In the genomic region with DNA sequence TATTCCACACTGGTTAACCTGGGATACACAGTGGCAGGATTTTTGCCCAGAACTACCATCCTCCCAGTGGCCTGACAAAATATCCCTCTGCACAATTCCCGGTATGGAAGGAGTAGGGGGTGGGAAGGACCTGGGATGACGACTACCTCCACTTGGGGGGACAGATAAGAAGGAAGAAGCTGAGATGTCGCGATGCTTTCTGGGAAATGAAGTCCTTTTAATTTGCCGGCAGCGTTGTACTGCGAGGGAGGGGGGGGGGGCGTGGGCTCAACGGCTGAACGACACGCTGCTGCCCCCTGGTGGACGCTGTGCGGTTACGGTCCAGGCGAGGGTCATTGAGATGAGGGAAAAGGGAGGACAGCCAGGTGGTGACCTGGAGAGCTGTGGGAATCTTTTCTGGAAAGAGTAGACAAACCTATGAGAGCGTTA, we compare ENCODE assay signal across 8 mouse cellular contexts. TPM values are rescaled to one million over a fixed set of nuclear protein-coding genes. Genes with fewer than 3 reads are reported as not detected.
DNase-seq lines count a peak whose midpoint lies in the region; ATAC-seq and TF ChIP-seq lines count a peak whose summit lies in the region.

No protein-coding gene starts in this region.

- peaks cover 12% of the 10 kb centered on the region for H3K4me1 ChIP-seq in hindbrain, embryonic 15.5 days (replicated peaks)

- ATAC-seq in hindbrain, embryonic 15.5 days (ENCODE audit: low FRiP score, low read depth), result peak; percentile 79
- peak; percentile 57 for ATAC-seq in megakaryocyte-erythroid progenitor cell, adult 5-6 weeks (replicated peaks; ENCODE audit: low FRiP score, low TSS enrichment, poor library complexity, severe bottlenecking)

- DNase-seq in left cerebral cortex, adult 2 months (ENCODE audit: extremely low spot score in 1 of 2, low spot score in 2 of 2), result peak; percentile 61 to 62
- DNase-seq in left cerebral cortex, adult 11 months (ENCODE audit: low spot score), result no peak
- DNase-seq in cerebellum, adult 8-10 months, result peak; percentile 82
- peak; percentile 88 for DNase-seq in forelimb bud, embryonic 11.5 days (ENCODE audit: low read depth, low spot score)
- peak; percentile 60 to 78 for DNase-seq in left cerebral cortex, postnatal 25 days (ENCODE audit: low spot score in 2 of 2)
- DNase-seq in right cerebral cortex, postnatal 25 days, result peak; percentile 62

- WGBS in hindbrain, embryonic 15.5 days, result under 1% methylated on average over 16 of the region's 16 CpGs

- intact Hi-C loops in left cerebral cortex, adult 2 months (cut with DNase I), result loop anchor here (5.0 kb wide), 2 partner anchors 34 to 124 kb away; partner anchors contain the start of genes Cox7a1, Gm26920, Zfp260 and Zfp566
- intact Hi-C loops in left cerebral cortex, postnatal 25 days (cut with DNase I), result loop anchor here (5.0 kb wide), 1 partner anchor 34 kb away; the partner anchor contains the start of gene Cox7a1

- TF ChIP-seq CTCF in left cerebral cortex, adult 2 months (IDR thresholded peaks at IDR 0.05), result peak; percentile 83

- peak overlapping the region; percentile 34; the same call in 1 of the 2 replicates for H3K4me3 ChIP-seq in left cerebral cortex, adult 2 months
- peak overlapping the region; percentile 22; the same call in 1 of the 2 replicates for H3K4me3 ChIP-seq in hindbrain, embryonic 15.5 days

- H3K9me3 ChIP-seq in hindbrain, embryonic 15.5 days, result no peaks in the 10 kb centered on the region

- no peaks in the 10 kb centered on the region for H3K36me3 ChIP-seq in hindbrain, embryonic 15.5 days

- H3K27me3 ChIP-seq in hindbrain, embryonic 15.5 days, result no peaks in the 10 kb centered on the region

- H3K4me2 ChIP-seq in hindbrain, embryonic 15.5 days, result peak overlapping the region; percentile 52

- no peak overlapping the region; the same call in 1 of the 2 replicates for H3K9ac ChIP-seq in hindbrain, embryonic 15.5 days

- peak overlapping the region; percentile 66 for H3K27ac ChIP-seq in left cerebral cortex, adult 2 months
- peak overlapping the region; percentile 76 for H3K27ac ChIP-seq in hindbrain, embryonic 15.5 days (replicated peaks)

RNA-seq across cellular contexts. Expression of gene Polr2i, which starts 15.0 kb away (rescaled TPM):
- 10 to 100 TPM; 53.3 to 56.3 TPM for total RNA-seq in left cerebral cortex, adult 2 months (2021)
- 176 and 178 TPM in 2 replicates for polyA plus RNA-seq in hindbrain, embryonic 15.5 days (2015; fragmentation: Nextera tagmentation; extraction: Ambion mirVana)
- 10 to 100 TPM; 57.6 to 59.5 TPM for total RNA-seq in left cerebral cortex, postnatal 25 days (2021)
- total RNA-seq in megakaryocyte-erythroid progenitor cell, adult 5-6 weeks (2014; fragmentation: Nextera tagmentation), result 91.3 and 106 TPM in 2 replicates
- 42.0 and 46.5 TPM in 2 replicates for total RNA-seq in megakaryocyte-erythroid progenitor cell, adult 5-6 weeks (2017)

RNA-seq across cellular contexts. Expression of gene Tbcb, which starts 15.3 kb away (rescaled TPM):
- 100 to 1,000 TPM; 125 to 133 TPM for total RNA-seq in left cerebral cortex, adult 2 months (2021)
- polyA plus RNA-seq in hindbrain, embryonic 15.5 days (2015; fragmentation: Nextera tagmentation; extraction: Ambion mirVana), result 430 and 435 TPM in 2 replicates
- 100 to 1,000 TPM; 130 to 143 TPM for total RNA-seq in left cerebral cortex, postnatal 25 days (2021)
- 86.4 and 117 TPM in 2 replicates for total RNA-seq in megakaryocyte-erythroid progenitor cell, adult 5-6 weeks (2014; fragmentation: Nextera tagmentation)
- 26.2 and 49.4 TPM in 2 replicates for total RNA-seq in megakaryocyte-erythroid progenitor cell, adult 5-6 weeks (2017)

RNA-seq across cellular contexts. Expression of gene Capns1, which starts 18.1 kb away (rescaled TPM):
- total RNA-seq in left cerebral cortex, adult 2 months (2021), result 100 to 1,000 TPM; 173 to 175 TPM
- 86.4 and 88.3 TPM in 2 replicates for polyA plus RNA-seq in hindbrain, embryonic 15.5 days (2015; fragmentation: Nextera tagmentation; extraction: Ambion mirVana)
- total RNA-seq in left cerebral cortex, postnatal 25 days (2021), result 100 to 1,000 TPM; 180 to 183 TPM
- total RNA-seq in megakaryocyte-erythroid progenitor cell, adult 5-6 weeks (2014; fragmentation: Nextera tagmentation), result 148 and 186 TPM in 2 replicates
- total RNA-seq in megakaryocyte-erythroid progenitor cell, adult 5-6 weeks (2017), result 123 and 126 TPM in 2 replicates

RNA-seq across cellular contexts. Expression of gene Ovol3, which starts 18.8 kb away (rescaled TPM):
- not detected for total RNA-seq in left cerebral cortex, adult 2 months (2021)
- not detected in 2 replicates for polyA plus RNA-seq in hindbrain, embryonic 15.5 days (2015; fragmentation: Nextera tagmentation; extraction: Ambion mirVana)
- total RNA-seq in left cerebral cortex, postnatal 25 days (2021), result not detected
- total RNA-seq in megakaryocyte-erythroid progenitor cell, adult 5-6 weeks (2014; fragmentation: Nextera tagmentation), result not detected in 2 replicates
- total RNA-seq in megakaryocyte-erythroid progenitor cell, adult 5-6 weeks (2017), result not detected in 2 replicates

RNA-seq across cellular contexts. Expression of gene Cox7a1, which starts 32.8 kb away (rescaled TPM):
- total RNA-seq in left cerebral cortex, adult 2 months (2021), result 1 to 10 TPM; 2.9 to 7.2 TPM
- polyA plus RNA-seq in hindbrain, embryonic 15.5 days (2015; fragmentation: Nextera tagmentation; extraction: Ambion mirVana), result 5.2 and 7.1 TPM in 2 replicates
- 1 to 10 TPM; 5.5 to 6.0 TPM for total RNA-seq in left cerebral cortex, postnatal 25 days (2021)
- 6.0 TPM in 1 of 2 replicates, not detected in the other for total RNA-seq in megakaryocyte-erythroid progenitor cell, adult 5-6 weeks (2014; fragmentation: Nextera tagmentation)
- total RNA-seq in megakaryocyte-erythroid progenitor cell, adult 5-6 weeks (2017), result not detected in 2 replicates
